Mouse (Mus musculus): ENCODE data around the gene Snap25.

The Snap25 gene

DNA sequence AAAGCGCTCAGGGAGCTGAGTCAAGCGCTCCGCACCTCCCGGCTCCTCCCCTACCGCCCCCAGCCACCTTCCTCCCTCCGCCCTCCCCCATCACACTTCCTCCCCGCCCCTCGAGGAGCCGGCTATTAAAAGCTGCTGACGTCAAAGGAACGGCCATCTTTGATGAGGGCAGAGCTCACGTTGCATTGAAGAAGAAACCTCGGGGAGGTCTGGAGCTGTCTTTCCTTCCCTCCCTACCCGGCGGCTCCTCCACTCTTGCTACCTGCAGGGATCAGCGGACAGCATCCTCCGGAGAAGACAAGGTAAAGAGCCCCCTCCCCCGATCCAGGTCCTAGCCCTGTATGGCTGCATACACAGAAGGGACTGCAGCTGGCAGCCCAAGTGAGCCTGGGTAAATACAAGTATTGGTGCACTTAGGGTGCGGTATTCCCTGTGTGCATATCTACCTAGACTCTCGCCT is at the start of gene Snap25:
Snap25 (plus strand) TSS at position 155 of the 460 bp plus-strand sequence.
- peak; percentile 79 for DNase-seq (ENCODE audit: low read depth, low spot score)

DNA sequence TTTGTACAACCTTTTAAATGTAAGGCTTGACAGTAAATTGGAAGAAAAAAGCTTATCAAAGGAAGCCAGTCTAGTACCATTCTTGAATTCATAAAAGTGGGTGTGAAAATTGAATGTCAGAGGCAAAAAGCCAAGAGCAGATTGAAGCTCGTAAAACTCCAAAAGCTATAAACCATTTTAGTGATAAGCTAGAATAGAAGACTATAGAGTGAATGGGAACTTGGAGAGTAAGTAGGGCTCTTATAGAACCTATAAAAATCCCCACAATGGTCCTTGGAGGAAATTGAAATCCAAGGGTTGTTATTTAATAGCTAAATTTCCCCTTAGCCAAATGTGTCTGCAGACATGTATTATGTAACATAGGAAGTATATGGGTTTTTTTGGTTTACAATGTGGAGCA is 46.3 kb upstream of the Snap25 start:
- no peak for DNase-seq (ENCODE audit: low read depth, low spot score)

DNA sequence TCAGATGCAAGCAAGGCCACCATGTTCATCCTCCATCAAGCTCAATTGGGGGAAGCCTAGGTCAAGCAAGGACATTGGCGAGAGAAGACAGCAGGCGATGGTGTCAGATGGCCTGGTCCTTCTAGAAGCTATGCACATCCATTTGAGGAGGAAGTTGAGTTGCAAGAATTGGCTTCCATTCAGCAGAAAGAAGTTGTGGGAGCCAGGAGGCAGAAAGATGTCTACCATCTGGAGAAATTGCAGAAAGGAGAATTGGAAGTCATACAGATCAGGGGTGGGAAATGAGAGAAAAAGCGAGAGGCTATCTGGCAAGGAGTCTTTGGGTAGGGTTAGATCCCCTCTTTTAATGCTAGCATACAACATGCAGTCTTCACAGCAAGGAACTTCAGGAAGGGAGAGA is 44.1 kb upstream of the Snap25 start:
- no peak for DNase-seq (ENCODE audit: low read depth, low spot score)

DNA sequence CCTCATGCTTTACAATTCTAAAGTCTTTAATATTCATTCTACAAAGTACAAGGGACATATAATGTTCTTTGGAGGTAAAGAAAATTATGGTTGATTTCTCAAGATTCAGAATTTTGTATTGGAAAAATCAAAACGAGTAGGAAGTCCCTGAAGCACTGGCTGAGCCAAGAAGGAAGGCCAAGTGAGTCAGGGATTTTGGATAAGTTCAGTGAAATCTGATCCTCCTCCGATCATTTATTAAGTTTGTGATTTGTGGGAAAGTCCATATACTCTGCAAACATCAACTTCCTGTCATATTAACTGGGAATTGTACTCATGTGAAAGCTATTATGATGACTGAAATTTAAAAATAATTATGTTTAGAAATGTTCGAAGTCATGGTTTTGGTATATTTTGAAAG is 43.6 kb upstream of the Snap25 start:
- DNase-seq (ENCODE audit: low read depth, low spot score) = no peak

DNA sequence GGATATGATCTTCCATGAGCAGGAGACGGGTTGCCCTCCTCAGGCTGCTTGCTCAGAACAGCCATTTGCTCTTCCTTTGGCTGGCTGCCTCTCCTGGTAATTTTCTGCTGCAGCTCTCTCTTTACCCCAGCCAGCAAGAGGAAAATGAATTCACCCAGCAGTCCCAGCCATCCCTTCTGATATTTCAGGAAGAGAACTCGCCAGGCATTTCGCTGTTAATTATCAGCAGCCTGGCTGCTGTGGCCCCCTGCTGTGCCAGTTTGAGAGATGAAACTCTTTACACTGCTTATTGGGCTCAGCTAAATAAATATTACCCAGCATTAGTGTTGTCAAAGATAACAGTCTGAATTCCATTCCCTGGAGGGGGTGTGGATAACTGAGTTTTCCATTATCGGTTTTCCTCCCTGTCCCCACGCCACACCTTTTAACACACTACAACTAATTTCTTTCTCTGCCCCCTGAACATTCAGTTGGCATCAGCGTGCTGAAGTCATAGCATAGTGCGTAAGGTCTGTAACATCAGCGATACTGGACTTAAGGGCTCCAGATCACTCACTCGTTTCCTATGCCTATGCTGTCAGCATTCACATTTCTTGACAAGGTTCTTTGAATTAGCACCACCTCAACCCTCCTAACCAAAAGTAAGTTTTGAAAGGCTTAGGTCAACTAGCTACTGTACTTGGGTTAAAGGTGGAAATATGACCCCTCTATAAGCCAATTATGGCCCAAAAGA is 42.5 kb upstream of the Snap25 start:
- DNase-seq (ENCODE audit: low read depth, low spot score) = no peak

DNA sequence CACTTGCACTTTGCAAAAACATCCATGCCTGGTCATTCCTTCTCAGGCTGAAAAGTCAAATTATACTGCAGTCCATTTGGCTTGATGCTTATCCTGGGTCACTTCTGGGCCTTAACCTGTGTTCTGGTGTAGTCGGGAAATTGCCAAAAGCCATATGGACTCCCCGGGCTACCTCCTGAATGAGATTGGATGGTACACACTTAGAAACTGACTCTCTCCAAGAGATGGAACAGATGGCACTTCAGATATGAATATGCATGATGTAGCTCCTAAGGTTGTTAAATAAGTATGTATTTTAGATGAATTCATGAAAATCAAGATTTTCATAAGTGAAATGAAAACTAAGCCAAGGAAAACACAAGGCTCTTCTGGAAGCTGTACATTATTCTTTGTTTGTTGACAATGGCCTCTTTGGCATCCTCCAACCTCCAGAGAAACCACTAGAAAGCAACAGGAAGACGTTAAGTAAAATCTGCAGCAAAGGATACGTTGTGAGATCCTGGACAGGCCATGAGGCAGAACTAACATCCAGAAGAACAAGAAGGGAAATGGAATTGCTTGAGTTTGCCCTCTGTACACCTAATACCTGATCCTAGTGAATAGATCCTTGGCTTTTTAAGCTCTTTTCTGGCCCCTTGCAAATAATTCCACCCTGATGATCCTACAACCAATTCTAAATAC is 39.0 kb upstream of the Snap25 start:
- no peak for DNase-seq (ENCODE audit: low read depth, low spot score)

DNA sequence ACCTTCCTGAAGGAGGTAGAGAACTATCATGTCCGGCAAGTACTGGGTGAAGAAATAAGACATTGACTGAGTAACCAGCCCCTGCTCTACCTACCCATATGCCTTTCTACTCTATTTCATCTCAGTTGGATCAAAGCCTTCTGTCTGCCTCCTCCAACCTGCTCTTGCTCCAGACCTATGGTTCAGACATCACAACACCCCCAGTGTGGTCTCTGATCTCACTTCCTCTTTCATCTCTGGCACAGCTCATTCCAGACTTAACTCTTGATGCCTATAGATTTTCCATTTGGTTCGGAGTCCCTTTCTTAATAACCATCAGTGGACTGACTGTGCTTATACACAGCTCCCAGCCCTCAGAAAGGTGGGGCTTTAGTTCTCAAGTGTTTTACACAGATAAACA is 37.1 kb upstream of the Snap25 start:
- DNase-seq (ENCODE audit: low read depth, low spot score) = no peak

DNA sequence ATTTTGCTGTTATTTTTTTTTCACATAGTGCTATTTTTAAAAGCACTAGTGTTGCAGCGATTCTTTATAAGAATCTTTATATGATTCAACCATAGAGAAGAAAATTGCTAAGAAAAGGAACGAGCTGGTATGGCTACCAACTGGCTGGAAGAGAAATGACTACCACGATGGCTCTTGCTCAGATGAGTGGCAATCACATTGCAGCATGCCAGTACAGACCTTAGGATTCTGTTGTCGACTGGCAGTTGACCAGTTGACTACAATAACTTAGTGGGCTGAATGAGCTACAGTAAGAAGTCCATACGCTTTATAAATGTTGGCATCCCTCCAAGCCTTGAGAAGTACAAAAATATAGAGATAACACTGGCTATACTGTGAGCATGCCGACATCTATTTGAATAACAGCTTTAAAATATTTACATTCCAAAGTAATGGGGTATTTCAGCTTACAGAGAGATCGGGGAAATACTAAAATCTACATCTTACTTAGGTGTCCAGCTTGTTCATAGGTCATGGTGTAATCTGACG is 36.3 kb upstream of the Snap25 start:
- no peak for DNase-seq (ENCODE audit: low read depth, low spot score)

DNA sequence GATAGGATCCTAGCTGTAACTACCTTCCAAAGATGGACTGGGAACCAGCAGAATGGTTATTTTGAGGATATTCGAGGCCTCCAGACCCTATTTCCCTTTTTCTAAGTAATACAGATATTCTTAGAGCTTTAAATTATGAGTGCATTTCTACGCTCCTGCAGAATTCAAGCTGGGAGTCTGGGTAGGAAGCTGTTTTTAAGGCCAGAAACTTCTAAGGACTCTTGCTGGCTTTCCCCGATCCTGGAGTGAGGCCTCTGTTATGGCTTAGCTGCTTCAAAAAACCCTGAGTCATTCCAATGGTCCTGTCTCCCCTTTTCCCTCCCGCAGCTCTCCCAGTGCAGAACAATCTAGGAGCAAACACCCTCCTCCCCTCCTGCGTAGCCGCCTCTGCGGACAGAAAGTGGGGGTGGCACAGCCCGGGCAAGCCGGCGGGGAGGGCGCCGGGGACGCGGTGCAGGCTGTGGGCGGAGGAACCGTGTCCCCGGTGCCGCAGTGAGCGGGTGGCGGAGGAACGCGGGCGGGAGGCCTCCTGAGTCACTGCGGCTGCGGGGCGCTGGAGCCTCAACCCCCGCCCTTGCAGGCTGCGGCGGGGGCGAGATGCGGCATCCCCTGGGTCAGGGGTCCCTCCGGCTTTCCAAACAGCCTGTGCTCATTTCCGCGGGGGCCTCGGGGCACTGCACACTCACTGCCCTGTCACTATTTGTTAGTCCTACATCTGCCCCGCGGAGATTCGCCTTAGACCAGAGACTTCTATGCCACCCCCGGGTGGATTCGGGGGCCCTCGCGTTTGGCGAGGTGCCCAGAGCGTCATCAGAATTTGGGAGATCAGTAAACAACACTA is 34.7 kb upstream of the Snap25 start:
- peak; percentile 23 for DNase-seq (ENCODE audit: low read depth, low spot score)

DNA sequence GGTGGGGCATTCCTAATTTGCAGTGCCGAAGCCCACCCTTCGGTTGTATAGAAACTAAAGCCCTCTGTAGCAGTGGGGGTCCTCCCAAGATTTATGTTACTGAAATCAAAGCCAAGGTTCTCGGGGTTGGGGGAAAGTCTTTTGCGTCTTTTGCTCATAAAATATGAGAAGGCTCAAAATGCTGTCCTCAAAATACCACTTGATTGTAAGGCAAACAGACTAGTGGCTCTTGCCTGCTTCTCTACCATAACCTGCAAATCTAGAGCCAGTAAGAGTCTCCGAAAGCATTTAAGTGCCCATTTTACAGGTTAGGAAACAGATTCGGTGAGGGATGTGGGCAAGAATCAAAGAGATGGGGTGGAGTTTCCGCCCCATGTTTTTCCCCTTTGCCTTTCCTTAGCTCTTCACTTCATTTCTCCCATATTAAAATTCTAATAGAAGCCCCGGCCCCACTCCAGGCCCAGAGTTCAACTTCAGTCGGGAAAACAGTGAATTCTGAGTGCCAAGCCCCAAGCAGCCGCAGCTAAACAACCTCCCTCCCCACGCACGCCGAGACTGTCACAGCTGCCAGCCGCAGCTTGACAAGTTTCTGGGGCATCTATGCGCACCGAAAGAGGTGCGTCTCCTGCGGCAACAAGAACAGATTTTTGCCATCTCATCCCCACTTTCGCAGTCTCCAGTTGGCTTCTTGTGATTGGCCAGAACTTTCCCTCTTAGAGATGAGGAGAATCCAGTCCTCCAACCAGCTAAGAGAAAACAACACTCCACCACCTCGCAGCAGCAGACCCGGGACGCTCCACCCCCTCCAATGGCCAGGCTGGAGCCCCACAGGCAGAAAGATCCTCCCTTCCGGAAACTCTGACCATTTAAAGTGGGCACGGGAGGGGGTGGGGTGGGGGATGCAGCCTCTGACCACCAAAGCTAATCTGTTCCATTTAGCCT is 33.7 kb upstream of the Snap25 start:
- peak; percentile 61 for DNase-seq (ENCODE audit: low read depth, low spot score)

DNA sequence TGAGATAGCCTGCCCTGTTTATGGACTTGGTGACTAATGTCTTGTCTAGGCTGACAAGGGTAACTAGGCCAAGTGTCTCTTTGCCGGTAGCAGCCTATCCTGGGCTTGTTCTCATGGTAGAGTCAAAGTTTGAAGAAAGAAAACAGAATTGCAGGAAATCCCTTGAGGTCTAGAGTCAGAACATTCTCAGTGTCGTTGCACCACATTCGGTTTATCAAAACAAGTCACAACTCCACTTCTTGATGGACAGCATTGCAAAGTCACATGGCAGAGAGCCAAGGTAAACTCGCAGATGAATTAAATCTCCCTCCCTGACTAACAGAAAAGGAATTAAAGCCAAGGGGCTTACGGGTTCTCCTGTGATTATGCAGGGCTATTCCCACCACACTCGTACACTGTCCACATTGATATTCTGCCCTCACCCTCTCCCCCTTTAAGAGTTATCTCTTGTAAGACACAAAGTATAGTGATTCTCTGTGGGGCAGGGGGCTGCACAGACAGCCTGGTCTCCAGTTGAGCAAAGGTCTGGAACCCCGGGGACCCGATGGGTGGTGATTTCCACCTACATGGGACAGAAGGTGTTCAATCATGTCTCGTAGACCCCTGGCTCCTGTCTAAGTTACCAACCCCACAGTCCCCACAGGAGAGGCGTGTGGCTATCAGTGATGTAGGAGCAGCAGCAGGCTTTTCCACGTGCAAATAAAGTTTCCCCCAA is 30.9 kb upstream of the Snap25 start:
- no peak for DNase-seq (ENCODE audit: low read depth, low spot score)

DNA sequence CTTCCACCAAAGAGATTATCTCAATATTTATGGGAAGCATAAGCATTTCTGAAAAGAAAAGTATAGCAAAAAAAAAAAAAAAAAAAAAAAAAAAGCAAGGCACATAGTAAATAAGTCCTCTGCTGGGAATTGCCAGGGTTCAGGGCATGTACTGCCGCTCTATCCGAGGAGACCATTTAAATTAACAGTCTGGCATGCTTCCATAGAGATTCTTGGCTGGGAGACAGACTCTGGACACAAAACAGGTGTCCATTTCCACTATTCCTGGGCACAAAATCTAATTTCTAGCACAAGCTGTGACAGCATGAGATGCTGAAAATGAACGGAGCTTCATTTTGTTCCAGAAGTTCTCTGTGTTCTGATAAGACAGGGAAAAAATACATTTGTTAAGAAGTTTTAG is 27.1 kb upstream of the Snap25 start:
- no peak for DNase-seq (ENCODE audit: low read depth, low spot score)

DNA sequence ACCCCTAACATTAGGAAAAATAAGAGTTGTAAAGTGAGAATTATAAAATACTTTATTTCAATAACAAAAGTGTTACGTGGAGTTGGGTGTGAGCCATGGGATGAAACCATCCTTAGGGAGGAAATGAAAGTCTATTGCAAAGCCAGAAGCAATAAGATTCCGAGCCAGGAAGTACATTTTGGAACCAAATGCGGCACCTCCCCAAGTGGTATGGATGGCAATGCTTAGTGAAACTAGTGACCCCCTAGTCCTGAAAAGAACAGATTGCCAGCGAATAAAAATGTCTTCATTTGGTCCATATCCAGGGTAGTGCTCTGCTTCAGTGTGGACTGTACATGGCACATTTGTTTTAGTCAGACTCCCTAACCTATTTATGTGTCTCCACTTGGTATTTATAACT is 25.9 kb upstream of the Snap25 start:
- no peak for DNase-seq (ENCODE audit: low read depth, low spot score)

DNA sequence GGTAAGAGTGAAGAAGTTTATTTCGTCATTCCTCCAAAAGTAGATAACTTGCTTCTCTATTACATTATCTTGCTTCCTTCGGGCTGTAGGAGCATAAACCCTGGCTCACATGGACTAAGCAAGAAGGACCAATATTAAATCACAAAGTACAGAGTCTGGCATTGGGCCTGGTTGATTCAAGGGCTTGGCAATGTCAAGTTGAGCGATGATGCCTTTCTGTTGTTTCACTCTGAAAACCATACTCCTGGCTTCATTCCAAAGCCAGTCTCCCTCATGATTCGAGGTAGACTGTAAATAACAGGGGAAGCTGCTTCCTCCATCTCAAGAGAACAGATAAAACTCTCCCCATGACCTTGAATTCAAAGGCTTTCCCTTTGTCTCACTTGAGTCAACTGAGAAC is 23.8 kb upstream of the Snap25 start:
- DNase-seq (ENCODE audit: low read depth, low spot score) = no peak

DNA sequence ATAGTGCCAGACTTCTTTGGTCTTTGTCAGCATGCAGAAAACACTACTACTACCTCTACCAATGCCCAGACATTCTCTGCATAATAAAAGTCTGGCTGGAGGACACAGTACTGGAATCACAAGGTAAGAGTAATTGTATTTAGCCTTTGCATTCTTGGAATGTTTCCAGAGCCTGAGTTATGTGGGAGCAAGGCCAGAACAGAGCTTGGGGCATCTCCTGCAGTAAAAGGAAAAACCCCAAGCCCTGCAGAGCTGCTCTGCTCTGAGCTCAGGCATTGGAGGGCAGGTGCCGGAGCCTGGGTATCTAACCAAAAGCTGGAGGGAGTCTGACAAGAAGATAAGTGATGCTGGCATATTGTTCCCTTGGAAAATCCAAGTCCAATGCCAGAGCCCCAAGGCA is 21.6 kb upstream of the Snap25 start:
- no peak for DNase-seq (ENCODE audit: low read depth, low spot score)

DNA sequence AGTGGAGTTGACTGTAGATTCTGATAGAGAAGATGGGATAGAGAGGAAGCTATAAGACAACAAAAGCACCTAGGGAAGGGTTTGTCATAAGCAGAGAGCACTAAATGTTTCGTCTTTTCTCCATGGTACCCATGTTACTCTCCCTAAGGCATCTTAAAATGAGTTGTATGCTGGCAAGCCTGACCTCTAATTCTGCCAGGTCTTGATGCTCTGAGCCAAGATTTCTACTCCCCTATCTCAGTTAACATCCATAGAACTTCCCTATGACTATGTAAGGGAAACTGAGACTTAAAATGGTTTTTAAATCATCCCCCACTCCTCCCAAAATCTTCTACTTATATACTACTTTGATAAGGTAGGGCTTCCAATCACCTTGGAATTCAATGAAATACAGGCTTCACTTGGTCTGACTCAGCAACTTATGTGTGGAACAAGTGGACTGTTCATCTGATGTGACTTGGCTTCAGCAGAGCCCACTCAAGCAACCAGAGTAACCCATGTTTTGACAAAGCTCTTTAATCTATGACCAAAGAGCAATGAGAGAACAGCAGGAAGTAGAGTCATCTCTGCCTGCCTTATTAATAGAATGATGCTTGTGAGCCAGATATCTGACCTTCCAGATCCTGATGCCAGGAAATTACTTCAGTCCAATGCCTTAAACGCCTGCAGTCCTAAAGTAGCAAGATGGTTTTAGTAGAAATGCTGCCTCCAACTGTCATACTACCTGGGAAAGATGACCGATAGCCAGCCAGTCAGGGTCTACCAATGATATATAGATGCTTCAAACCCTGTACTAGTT is 13.6 kb upstream of the Snap25 start:
- no peak for DNase-seq (ENCODE audit: low read depth, low spot score)

DNA sequence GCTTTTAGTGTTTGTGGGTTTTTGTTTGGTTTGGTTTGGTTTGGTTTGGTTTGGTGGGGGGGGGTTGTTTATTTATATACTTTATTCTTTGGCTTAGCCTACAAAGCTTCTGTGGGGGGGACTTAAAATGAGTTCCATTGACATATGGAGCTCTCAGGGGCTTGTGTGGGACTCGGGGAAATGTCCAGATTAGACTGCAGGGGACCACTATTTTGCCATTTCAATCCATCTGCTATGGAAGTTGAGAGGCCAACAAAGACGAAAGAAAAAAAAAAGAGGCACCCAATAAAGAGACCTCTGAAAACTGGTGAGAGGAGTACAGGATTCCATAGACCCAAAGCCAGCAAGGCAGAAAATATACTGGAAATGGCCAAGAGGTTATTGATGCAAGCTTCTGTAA is 9.9 kb upstream of the Snap25 start:
- no peak for DNase-seq (ENCODE audit: low read depth, low spot score)

DNA sequence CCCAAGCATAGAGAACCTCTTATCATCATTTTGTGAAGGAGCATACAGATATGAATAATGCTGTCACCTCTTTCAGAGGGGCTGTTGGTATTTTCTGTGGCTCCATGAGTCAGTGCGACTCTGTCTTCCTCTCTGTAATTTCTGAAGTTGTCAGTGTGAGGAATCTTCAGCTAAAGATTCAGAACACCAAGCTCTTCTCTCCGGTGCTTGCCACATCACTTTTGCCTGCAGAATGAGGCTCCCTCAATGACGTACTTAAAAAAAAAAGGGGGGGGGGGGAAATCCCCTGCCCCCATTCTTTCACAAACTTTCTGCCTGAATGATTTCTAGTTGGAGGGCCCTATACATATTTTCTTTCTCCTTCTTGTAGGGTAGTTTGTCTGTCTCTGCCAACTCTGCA is 2.1 kb upstream of the Snap25 start:
- no peak for DNase-seq (ENCODE audit: low read depth, low spot score)

DNA sequence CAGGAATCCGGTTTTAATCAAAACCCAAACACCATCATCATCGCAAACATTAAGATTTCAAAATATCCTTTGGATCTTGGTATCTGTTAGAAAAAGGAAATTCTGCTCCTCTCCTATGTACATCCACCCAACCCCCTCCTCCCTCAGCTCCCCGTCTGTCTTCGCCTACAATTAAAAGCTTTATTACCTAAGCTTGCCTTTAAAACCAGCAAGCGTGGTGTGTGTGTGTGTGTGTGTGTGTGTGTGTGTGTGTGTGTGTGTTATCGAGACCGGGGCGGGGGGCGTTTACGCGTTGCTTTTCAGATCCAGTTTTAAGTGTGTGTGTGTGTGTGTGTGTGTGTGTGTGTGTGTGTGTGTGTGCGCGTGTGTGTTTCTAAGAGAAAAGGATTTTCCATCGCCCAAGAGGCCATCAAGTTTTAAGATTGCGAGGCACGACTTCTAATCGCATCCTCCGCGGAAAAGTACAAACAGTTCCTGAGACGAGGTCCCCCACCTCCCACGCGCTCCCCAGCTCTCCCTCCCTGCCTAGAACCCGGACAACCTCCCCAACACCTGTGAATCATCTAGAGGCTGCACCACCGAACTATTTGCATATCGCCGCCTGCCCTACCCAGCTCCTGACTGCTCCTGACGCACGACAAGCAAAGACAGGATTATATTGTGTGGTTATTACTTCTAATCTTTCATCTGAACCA is 1.4 kb upstream of the Snap25 start:
- DNase-seq (ENCODE audit: low read depth, low spot score) = peak; percentile 2

All from embryo, embryonic 11.5 days (tissue).